Mouse (Mus musculus) limb, embryonic 11.5 days (tissue): ENCODE data around the gene Kif6. TPM values are rescaled to one million over a fixed set of nuclear protein-coding genes. Genes with fewer than 3 reads are reported as not detected.

Experiments
- ATAC-seq: fragments of 200-750 bp; cut with Nextera tagmentation; 2 replicates; pipeline ENCODE4 v1.8.0; 2017; ENCODE audit warnings: low read depth; ENCODE audit not compliant: insufficient number of reproducible peaks, low FRiP score, low TSS enrichment
- DNase-seq: peaks from one replicate; pipeline ENCODE4 v3.0.0-alpha.2; 2015; ENCODE audit warnings: low spot score
- H3K27ac ChIP-seq: fragments of 300-500 bp; sonication (generic); replicated peaks from 2 replicates; pipeline ENCODE4 v1.5.1; 2014; ENCODE audit warnings: low read depth, mild to moderate bottlenecking, low read length
- H3K27me3 ChIP-seq: fragments of 300-500 bp; sonication (generic); 2 replicates; pipeline ENCODE4 v1.6.1; 2014; ENCODE audit warnings: mild to moderate bottlenecking, low read length, mixed read lengths; ENCODE audit not compliant: control insufficient read depth, insufficient read depth
- H3K36me3 ChIP-seq: fragments of 300-500 bp; sonication (generic); 2 replicates; pipeline ENCODE4 v1.6.1; 2014; ENCODE audit warnings: mild to moderate bottlenecking, low read length, moderate library complexity, mixed read lengths; ENCODE audit not compliant: control insufficient read depth, insufficient read depth
- H3K4me1 ChIP-seq: fragments of 300-500 bp; sonication (generic); 2 replicates; pipeline ENCODE4 v1.6.1; 2014; ENCODE audit warnings: low read length, mixed read lengths; ENCODE audit not compliant: control insufficient read depth, insufficient read depth
- H3K4me2 ChIP-seq: fragments of 300-500 bp; sonication (generic); 2 replicates; pipeline ENCODE4 v1.6.1; 2014; ENCODE audit warnings: low read depth, mild to moderate bottlenecking, moderate library complexity; ENCODE audit not compliant: severe bottlenecking
- H3K4me3 ChIP-seq: fragments of 300-500 bp; sonication (generic); 2 replicates; pipeline ENCODE4 v1.5.1; 2014; ENCODE audit warnings: low read depth, low read length
- H3K9ac ChIP-seq: fragments of 300-500 bp; sonication (generic); 2 replicates; pipeline ENCODE4 v1.6.1; 2014; ENCODE audit warnings: mild to moderate bottlenecking, low read length
- H3K9me3 ChIP-seq: fragments of 300-500 bp; sonication (generic); 2 replicates; pipeline ENCODE4 v1.6.1; 2016; ENCODE audit warnings: low read length; ENCODE audit not compliant: control insufficient read depth
- WGBS: fragments of 180-500 bp; shearing (Covaris S2); extraction: QIAGEN DNeasy Blood & Tissue Kit; methylation state at CpG from one replicate; pipeline ENCODE4 v1.1.7; 2014; 5-methylcytosine and 5-hydroxymethylcytosine counted together
- polyA plus RNA-seq: library from polyadenylated mRNA; unstranded; fragments of >200 nt; fragmentation: Nextera tagmentation; extraction: Ambion mirVana; gene quantifications from 2 replicates; pipeline ENCODE4 v1.2.1, GENCODE M21; 2014

Kif6 gene
- polyA plus RNA-seq, 1 experiment from 2014 or later: 4.9 TPM

GRCm38 (mm10) chr17:49671921-49672339, 57.0 kb downstream of the Kif6 start:
- Histone ChIP-seq H3K9me3 (no peaks in the 10 kb centered on the region; the same call in 1 of the 2 replicates), H3K36me3 (no peaks in the 10 kb centered on the region), H3K4me1 (no peaks in the 10 kb centered on the region), H3K27ac (no peak overlapping the region), H3K4me3 (no peak overlapping the region), H3K4me2 (no peak overlapping the region), H3K9ac (no peak overlapping the region), H3K27me3 (no peaks in the 10 kb centered on the region)
- no peak for ATAC-seq
- DNase-seq: no peak
- WGBS: 85% methylated on average over 6 of the region's 6 CpGs

- H3K4me2 ChIP-seq: no peak overlapping the region
- no peak for ATAC-seq
- H3K36me3 ChIP-seq: no peaks in the 10 kb centered on the region
- no peak overlapping the region for H3K4me3 ChIP-seq
- H3K4me1 ChIP-seq: no peaks in the 10 kb centered on the region
- H3K27me3 ChIP-seq: no peaks in the 10 kb centered on the region
- H3K9me3 ChIP-seq: no peaks in the 10 kb centered on the region; the same call in 1 of the 2 replicates
- no peak overlapping the region for H3K27ac ChIP-seq
- no peak for DNase-seq
- WGBS: 86% methylated on average over 5 of the region's 5 CpGs
- H3K9ac ChIP-seq: no peak overlapping the region
Observed at GRCm38 (mm10) chr17:49672421-49672820, 57.5 kb downstream of the Kif6 start.

- H3K9ac ChIP-seq: no peak overlapping the region
- no peaks in the 10 kb centered on the region for H3K36me3 ChIP-seq
- no peak overlapping the region for H3K4me2 ChIP-seq
- no peak for DNase-seq
- no peaks in the 10 kb centered on the region for H3K4me1 ChIP-seq
- 40% methylated on average over 4 of the region's 4 CpGs for WGBS
- no peak overlapping the region for H3K4me3 ChIP-seq
- ATAC-seq: no peak
- no peaks in the 10 kb centered on the region; the same call in 1 of the 2 replicates for H3K9me3 ChIP-seq
- H3K27me3 ChIP-seq: no peaks in the 10 kb centered on the region
- no peak overlapping the region for H3K27ac ChIP-seq
Observed at GRCm38 (mm10) chr17:49675629-49676028, 60.7 kb downstream of the Kif6 start.

GRCm38 (mm10) chr17:49681410-49681809, 66.5 kb downstream of the Kif6 start:
- H3K4me3 ChIP-seq: no peak overlapping the region
- ATAC-seq: no peak
- H3K27me3 ChIP-seq: no peaks in the 10 kb centered on the region
- H3K4me1 ChIP-seq: no peaks in the 10 kb centered on the region
- no peak overlapping the region for H3K9ac ChIP-seq
- no peaks in the 10 kb centered on the region for H3K9me3 ChIP-seq
- no peak for DNase-seq
- H3K4me2 ChIP-seq: no peak overlapping the region
- 88% methylated on average over 8 of the region's 8 CpGs for WGBS
- no peak overlapping the region for H3K27ac ChIP-seq
- H3K36me3 ChIP-seq: no peaks in the 10 kb centered on the region

- H3K9ac ChIP-seq: no peak overlapping the region
- DNase-seq (no peak), ATAC-seq (no peak)
- H3K9me3 ChIP-seq: no peaks in the 10 kb centered on the region
- H3K4me3 ChIP-seq: no peak overlapping the region
- 2% methylated on average over 2 of the region's 2 CpGs for WGBS
- H3K4me2 ChIP-seq: no peak overlapping the region
- H3K27ac ChIP-seq: no peak overlapping the region
- no peaks in the 10 kb centered on the region for H3K27me3 ChIP-seq
- H3K36me3 ChIP-seq: no peaks in the 10 kb centered on the region
- no peaks in the 10 kb centered on the region for H3K4me1 ChIP-seq
Observed at GRCm38 (mm10) chr17:49684146-49684545, 69.2 kb downstream of the Kif6 start.

GRCm38 (mm10) chr17:49690607-49691454, 75.9 kb downstream of the Kif6 start:
- WGBS: 75% methylated on average over 10 of the region's 10 CpGs
- H3K4me1 ChIP-seq: no peaks in the 10 kb centered on the region
- H3K27me3 ChIP-seq: no peaks in the 10 kb centered on the region
- H3K36me3 ChIP-seq: no peaks in the 10 kb centered on the region
- H3K9me3 ChIP-seq: no peaks in the 10 kb centered on the region
- H3K27ac ChIP-seq: no peak overlapping the region
- DNase-seq (no peak), ATAC-seq (no peak)
- no peak overlapping the region for H3K4me3 ChIP-seq
- H3K9ac ChIP-seq: no peak overlapping the region
- no peak overlapping the region for H3K4me2 ChIP-seq

- H3K4me3 ChIP-seq: no peak overlapping the region
- H3K36me3 ChIP-seq: no peaks in the 10 kb centered on the region
- H3K27ac ChIP-seq: no peak overlapping the region
- H3K9ac ChIP-seq: no peak overlapping the region
- H3K4me2 ChIP-seq: no peak overlapping the region
- no peaks in the 10 kb centered on the region for H3K9me3 ChIP-seq
- no peaks in the 10 kb centered on the region for H3K4me1 ChIP-seq
- 82% methylated on average over 9 of the region's 9 CpGs for WGBS
- H3K27me3 ChIP-seq: no peaks in the 10 kb centered on the region
- no peak for ATAC-seq
- no peak for DNase-seq
Observed at GRCm38 (mm10) chr17:49691455-49691805, 76.5 kb downstream of the Kif6 start.

- H3K36me3 ChIP-seq: no peaks in the 10 kb centered on the region
- WGBS: 85% methylated on average over 5 of the region's 5 CpGs
- no peaks in the 10 kb centered on the region for H3K27me3 ChIP-seq
- H3K4me3 ChIP-seq: no peak overlapping the region
- H3K27ac ChIP-seq: no peak overlapping the region
- ATAC-seq (no peak), DNase-seq (no peak)
- no peak overlapping the region for H3K9ac ChIP-seq
- H3K4me1 ChIP-seq: no peaks in the 10 kb centered on the region
- H3K4me2 ChIP-seq: no peak overlapping the region
- no peaks in the 10 kb centered on the region for H3K9me3 ChIP-seq
Observed at GRCm38 (mm10) chr17:49693206-49693605, 78.3 kb downstream of the Kif6 start.

GRCm38 (mm10) chr17:49697220-49697619, 82.3 kb downstream of the Kif6 start:
- H3K4me2 ChIP-seq: no peak overlapping the region
- no peak overlapping the region for H3K4me3 ChIP-seq
- 91% methylated on average over 5 of the region's 5 CpGs for WGBS
- no peak overlapping the region for H3K27ac ChIP-seq
- no peaks in the 10 kb centered on the region for H3K9me3 ChIP-seq
- no peak overlapping the region for H3K9ac ChIP-seq
- no peaks in the 10 kb centered on the region for H3K27me3 ChIP-seq
- no peak for ATAC-seq
- no peak for DNase-seq
- no peaks in the 10 kb centered on the region for H3K36me3 ChIP-seq
- H3K4me1 ChIP-seq: no peaks in the 10 kb centered on the region
